Mouse (Mus musculus) brain, adult 2 months (tissue): ENCODE data around the gene Defa35.
"Not testable (repeated sequence)": the region's sequence is repeated elsewhere in the genome, so short reads cannot be mapped to it uniquely, and the experiment has no call there.

Source experiments
- DNase-seq: peaks from one replicate; pipeline ENCODE4 v3.0.0; 2011; ENCODE audit warnings: low read depth, low spot score

Gene Defa35

GRCm38 (mm10) chr8:21064738-21065137, at the start of gene Defa35:
Gene Defa35, plus strand, starts transcription at chr8:21065038.
- DNase-seq, result not testable (repeated sequence)

GRCm38 (mm10) chr8:21025245-21025644, 39.6 kb upstream of the Defa35 start, which contains the start of gene Defa21:
Gene Defa21, plus strand, starts transcription at chr8:21025545.
- DNase-seq, result not testable (repeated sequence)

GRCm38 (mm10) chr8:21054747-21055146, 10.1 kb upstream of the Defa35 start, which contains the start of gene Defa23:
Gene Defa23, plus strand, starts transcription at chr8:21055047.
- not testable (repeated sequence) for DNase-seq

- DNase-seq, result not testable (repeated sequence)
Measured at GRCm38 (mm10) chr8:21084142-21084541, 19.3 kb downstream of the Defa35 start, which contains the start of gene Defa25. Gene Defa25, plus strand, starts transcription at chr8:21084442.

- peak; percentile 1 for DNase-seq
Measured at GRCm38 (mm10) chr8:21093106-21093505, 28.3 kb downstream of the Defa35 start.

- not testable (repeated sequence) for DNase-seq
Measured at GRCm38 (mm10) chr8:21095950-21096349, 31.1 kb downstream of the Defa35 start, which contains the start of gene Gm14851. Gene Gm14851, minus strand, starts transcription at chr8:21096050.
